Mouse (Mus musculus): ENCODE results near the gene Csnk1e.
A peak's percentile ranks its signal among the peaks of the same experiment; 100 is the strongest.

DNA sequence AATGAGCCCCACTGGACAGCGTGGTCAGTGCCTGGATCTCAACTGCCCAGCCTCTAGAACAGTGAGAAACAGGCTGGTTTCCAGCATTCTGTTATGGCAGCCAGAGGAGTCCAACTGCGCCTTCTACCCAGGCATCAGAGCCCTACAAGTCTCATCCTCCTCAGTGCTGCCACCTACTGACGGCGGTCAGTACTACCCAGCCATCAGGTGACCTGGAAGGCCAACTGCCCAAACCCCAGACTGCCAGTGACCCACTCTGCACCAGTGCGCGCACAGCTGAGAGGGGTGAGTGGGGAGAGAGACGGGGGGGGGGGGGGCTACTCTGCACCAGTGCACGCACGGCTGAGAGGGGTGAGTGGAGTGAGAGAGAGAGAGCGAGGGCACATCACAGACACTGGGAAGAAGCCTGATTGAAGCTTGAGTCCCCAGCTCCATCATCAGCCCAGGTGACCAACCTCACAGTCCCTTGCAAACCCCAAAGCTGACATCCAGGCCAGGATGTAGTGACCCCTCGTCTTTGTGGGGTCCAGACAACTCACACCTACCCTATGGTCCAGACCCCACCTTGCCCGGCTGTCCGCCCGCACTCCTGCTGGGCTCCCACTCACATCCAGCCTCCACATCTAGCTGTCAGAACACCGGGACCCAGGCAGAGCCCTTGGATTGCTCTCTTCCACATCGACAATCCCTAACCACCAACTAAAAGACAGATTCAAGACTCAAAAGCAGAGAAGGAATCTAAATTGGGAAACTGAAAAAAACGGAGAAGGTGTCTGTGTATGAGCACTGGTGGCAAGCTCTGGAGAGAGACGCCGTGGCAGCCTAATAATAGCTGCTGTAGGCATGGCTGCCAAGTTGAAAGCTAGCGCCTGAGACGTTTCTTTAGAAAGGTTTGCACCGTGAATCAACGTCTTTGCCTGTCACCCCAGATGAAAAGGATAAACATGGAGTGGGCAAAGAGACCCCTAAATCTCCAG lies 74.6 kb downstream of the Csnk1e start:
- peak; percentile 89 for TF ChIP-seq CTCF (IDR thresholded peaks at IDR 0.05; ENCODE audit: low read depth, low read length)
- TF ChIP-seq POLR2A (IDR thresholded peaks at IDR 0.05; ENCODE audit: insufficient read depth, low read length), result no peak
- TF ChIP-seq EP300 (IDR thresholded peaks at IDR 0.05; ENCODE audit: insufficient read depth, low read depth, low read length), result no peak
